Mouse (Mus musculus) thymus, postnatal 14 days (tissue): Measurements from ENCODE around the gene Mknk2.

Source experiments
- DNase-seq: peaks from one replicate; pipeline ENCODE4 v3.0.0; 2021

Mknk2 gene

GRCm38 (mm10) chr10:80669737-80670485 lies 8.0 kb downstream of the Mknk2 start:
- no peak for DNase-seq

GRCm38 (mm10) chr10:80669018-80669417 lies 8.9 kb downstream of the Mknk2 start:
- DNase-seq: no peak

- no peak for DNase-seq
These were observed 9.3 kb downstream of the Mknk2 start for GRCm38 (mm10) chr10:80668614-80669013.

- DNase-seq: no peak
These were observed 11.0 kb downstream of the Mknk2 start for GRCm38 (mm10) chr10:80666837-80667412.

- no peak for DNase-seq
These were observed 11.8 kb downstream of the Mknk2 start for GRCm38 (mm10) chr10:80665981-80666733.

GRCm38 (mm10) chr10:80665459-80665858 lies 12.5 kb downstream of the Mknk2 start:
- DNase-seq: no peak

GRCm38 (mm10) chr10:80665016-80665380 lies 12.9 kb downstream of the Mknk2 start:
- no peak for DNase-seq

GRCm38 (mm10) chr10:80664197-80665015 lies 13.5 kb downstream of the Mknk2 start:
- DNase-seq: no peak

GRCm38 (mm10) chr10:80663485-80664196 lies 14.3 kb downstream of the Mknk2 start:
- peak; percentile 49 for DNase-seq

- DNase-seq: peak; percentile 87
These were observed 16.8 kb downstream of the Mknk2 start for GRCm38 (mm10) chr10:80661149-80661548.

GRCm38 (mm10) chr10:80659213-80659612 lies 18.7 kb downstream of the Mknk2 start:
- DNase-seq: peak; percentile 85

- DNase-seq: peak; percentile 63
These were observed 19.1 kb downstream of the Mknk2 start for GRCm38 (mm10) chr10:80658841-80659202.

- DNase-seq: peak; percentile 43
These were observed 19.6 kb downstream of the Mknk2 start for GRCm38 (mm10) chr10:80658194-80658840.

GRCm38 (mm10) chr10:80656863-80657623 lies 20.9 kb downstream of the Mknk2 start, which contains the start of gene Btbd2:
TSS of gene Btbd2 (minus strand) at chr10:80657071.
- DNase-seq: peak; percentile 60

- peak; percentile 98 for DNase-seq
These were observed 21.6 kb downstream of the Mknk2 start for GRCm38 (mm10) chr10:80656130-80656862.

- no peak for DNase-seq
These were observed 22.3 kb downstream of the Mknk2 start for GRCm38 (mm10) chr10:80655406-80656129.

- no peak for DNase-seq
These were observed 23.0 kb downstream of the Mknk2 start for GRCm38 (mm10) chr10:80654866-80655265.

GRCm38 (mm10) chr10:80653156-80653720 lies 24.7 kb downstream of the Mknk2 start:
- DNase-seq: no peak

GRCm38 (mm10) chr10:80650392-80650791 lies 27.5 kb downstream of the Mknk2 start:
- no peak for DNase-seq
